Mouse (Mus musculus) lung, adult 18-20 months (tissue): ENCODE results near the gene Caap1.

Experiments
- DNase-seq, 2 experiments: peaks; one replicate each; pipeline ENCODE4 v3.0.0; 2022; ENCODE audit warnings: mixed read lengths in 2 of 2

Caap1 gene

GRCm38 (mm10) chr4:94476749-94477399, 79.7 kb downstream of the Caap1 start:
- no peak for DNase-seq

GRCm38 (mm10) chr4:94473286-94473685, 83.3 kb downstream of the Caap1 start:
- DNase-seq, result no peak

- no peak for DNase-seq
These were observed 97.2 kb downstream of the Caap1 start for GRCm38 (mm10) chr4:94459424-94459823.

GRCm38 (mm10) chr4:94454857-94455256, 101.7 kb downstream of the Caap1 start:
- DNase-seq, result no peak
